Mouse (Mus musculus) heart, embryonic 10.5 days (tissue): ENCODE data around the gene Golm1. TPM values are rescaled to one million over a fixed set of nuclear protein-coding genes. Genes with fewer than 3 reads are reported as not detected.
"Not testable (repeated sequence)": the region's sequence is repeated elsewhere in the genome, so short reads cannot be mapped to it uniquely, and the experiment has no call there.

Experiments
- DNase-seq: peaks from one replicate; pipeline ENCODE4 v3.0.0-alpha.2; 2017; ENCODE audit warnings: low spot score
- H3K27ac ChIP-seq: fragments of 300-500 bp; sonication (generic); 2 replicates; pipeline ENCODE4 v1.5.1; 2016; ENCODE audit warnings: mild to moderate bottlenecking
- H3K27me3 ChIP-seq: fragments of 300-500 bp; sonication (generic); 2 replicates; pipeline ENCODE4 v1.6.1; 2016; ENCODE audit warnings: mild to moderate bottlenecking; ENCODE audit not compliant: poor library complexity, insufficient read depth, severe bottlenecking
- H3K36me3 ChIP-seq: fragments of 300-500 bp; sonication (generic); 2 replicates; pipeline ENCODE4 v1.6.1; 2016; ENCODE audit warnings: mild to moderate bottlenecking, moderate library complexity
- H3K4me1 ChIP-seq: fragments of 300-500 bp; sonication (generic); 2 replicates; pipeline ENCODE4 v1.6.1; 2016; ENCODE audit warnings: mild to moderate bottlenecking
- H3K4me3 ChIP-seq: fragments of 300-500 bp; sonication (generic); 2 replicates; pipeline ENCODE4 v1.5.1; 2016; ENCODE audit warnings: mild to moderate bottlenecking, moderate library complexity
- H3K9me3 ChIP-seq: fragments of 300-500 bp; sonication (generic); 2 replicates; pipeline ENCODE4 v1.6.1; 2016; ENCODE audit warnings: mild to moderate bottlenecking, moderate library complexity
- WGBS: fragments of 180-500 bp; shearing (Covaris S2); methylation state at CpG from one replicate; pipeline ENCODE4 v1.1.7; 2016; 5-methylcytosine and 5-hydroxymethylcytosine counted together
- polyA plus RNA-seq: library from polyadenylated mRNA; unstranded; fragments of >200 nt; fragmentation: Nextera tagmentation; extraction: Ambion mirVana; gene quantifications from 2 replicates; pipeline ENCODE4 v1.2.1, GENCODE M21; 2016

Gene Golm1
- 72.4 and 74.5 TPM in 2 replicates for polyA plus RNA-seq

- Histone ChIP-seq H3K27ac (peak within 1 kb of the TSS; percentile 95), H3K36me3 (no peaks in the 10 kb centered on the region)
- WGBS: 1% methylated on average over 41 of the region's 61 CpGs
Measured at GRCm38 (mm10) chr13:59675151-59676011, at the start of gene Golm1. Gene Golm1, minus strand, starts transcription at chr13:59675811.

DNA sequence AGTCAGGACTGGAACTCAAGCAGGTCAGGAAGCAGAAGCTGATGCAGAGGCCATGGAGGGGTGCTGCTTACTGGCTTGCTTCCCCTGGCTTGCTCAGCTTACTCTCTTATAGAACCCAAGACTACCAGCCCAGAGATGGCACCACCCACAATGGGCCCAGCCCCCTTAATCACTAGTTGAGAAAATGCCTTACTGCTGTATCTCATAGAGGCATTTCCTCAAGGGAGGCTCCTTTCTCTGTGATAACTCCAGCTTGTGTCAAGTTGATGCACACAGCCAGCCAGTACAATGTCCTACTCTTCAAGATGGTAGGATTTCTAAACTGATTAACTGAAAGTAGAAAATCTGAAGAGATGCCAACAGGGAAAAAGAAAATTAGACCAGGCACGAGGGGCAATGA lies 46.5 kb upstream of the Golm1 start:
- H3K27ac ChIP-seq, H3K36me3 ChIP-seq, H3K4me3 ChIP-seq, H3K9me3 ChIP-seq, DNase-seq: not testable (repeated sequence)
- 80% methylated on average over 1 of the region's 1 CpGs for WGBS
- Histone ChIP-seq H3K27me3 (peaks cover 25% of the 10 kb centered on the region), H3K4me1 (peaks cover 19% of the 10 kb centered on the region)

More at GRCm38 (mm10) chr13:59675151-59676011, at the start of gene Golm1:
- peak; percentile 84 for DNase-seq
- Histone ChIP-seq H3K4me3 (peak within 1 kb of the TSS; percentile 84), H3K4me1 (peaks cover 20% of the 10 kb centered on the region), H3K9me3 (no peaks in the 10 kb centered on the region), H3K27me3 (no peaks in the 10 kb centered on the region)

DNA sequence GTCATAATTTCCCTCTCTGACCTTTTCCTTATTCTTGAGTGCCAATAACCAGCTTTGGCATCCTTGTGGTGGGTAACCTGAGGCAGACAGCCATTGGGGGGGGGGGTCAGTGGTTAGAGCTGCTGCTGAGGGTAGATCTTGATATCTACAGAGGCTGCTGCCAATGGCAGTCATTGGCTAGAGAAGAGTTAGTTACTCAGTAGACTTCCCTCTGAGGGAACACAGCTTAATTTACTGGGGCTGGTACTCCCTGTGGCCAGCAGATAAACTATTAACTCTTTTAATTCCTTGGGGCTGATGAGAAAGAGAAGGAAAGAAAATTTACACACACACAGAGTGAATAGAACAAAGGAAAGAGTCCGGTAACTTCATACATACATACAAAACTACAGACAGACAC lies 43.9 kb upstream of the Golm1 start:
- 91% methylated on average over 1 of the region's 1 CpGs for WGBS
- Histone ChIP-seq H3K4me3 (no peak overlapping the region), H3K36me3 (no peaks in the 10 kb centered on the region), H3K4me1 (0 out of 2 replicates have a peak, but pooled peaks cover 9% of the 10 kb centered on the region), H3K27me3 (peaks cover 13% of the 10 kb centered on the region; the same call in 1 of the 2 replicates), H3K9me3 (no peaks in the 10 kb centered on the region), H3K27ac (no peak overlapping the region)
- DNase-seq: no peak

- not testable (repeated sequence) for DNase-seq, H3K4me3 ChIP-seq, H3K9me3 ChIP-seq, H3K4me1 ChIP-seq, H3K27ac ChIP-seq, H3K36me3 ChIP-seq
- WGBS: 30% methylated on average over 6 of the region's 6 CpGs
- H3K27me3 ChIP-seq: peaks cover 16% of the 10 kb centered on the region; the same call in 1 of the 2 replicates
Measured at GRCm38 (mm10) chr13:59718857-59719440, 43.3 kb upstream of the Golm1 start.

GRCm38 (mm10) chr13:59713710-59714109 lies 38.1 kb upstream of the Golm1 start:
- 36% methylated on average over 3 of the region's 3 CpGs for WGBS
- no peaks in the 10 kb centered on the region for H3K9me3 ChIP-seq
- no peaks in the 10 kb centered on the region for H3K36me3 ChIP-seq
- DNase-seq: no peak
- no peaks in the 10 kb centered on the region for H3K4me1 ChIP-seq
- no peak overlapping the region for H3K27ac ChIP-seq
- H3K4me3 ChIP-seq: no peak overlapping the region
- H3K27me3 ChIP-seq: peaks cover 24% of the 10 kb centered on the region

DNA sequence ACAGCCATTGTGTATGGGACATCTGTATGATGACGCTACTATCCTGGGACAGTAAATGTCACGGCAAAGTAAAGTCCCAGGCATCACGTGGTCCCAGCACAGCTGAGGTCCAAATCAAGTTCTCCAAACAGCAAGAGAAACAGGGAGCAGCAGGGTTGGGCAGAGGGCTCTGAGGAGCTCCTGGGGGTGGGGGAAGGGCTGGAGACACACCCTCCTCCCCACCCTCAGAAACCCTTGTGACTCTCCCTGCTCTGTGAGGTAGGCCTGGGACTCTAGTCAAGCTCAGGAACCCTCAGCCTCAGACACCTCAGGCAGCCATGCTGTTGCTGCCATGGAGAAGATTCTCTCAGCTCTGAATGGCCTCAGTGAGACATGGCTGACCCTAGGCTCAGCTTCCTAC lies 36.4 kb upstream of the Golm1 start, which contains the start of gene Spata31d1b:
Gene Spata31d1b (plus strand): TSS at position 301 of the 400 bp plus-strand sequence.
- H3K27me3 ChIP-seq: peaks cover 20% of the 10 kb centered on the region
- H3K9me3 ChIP-seq, H3K4me3 ChIP-seq, DNase-seq, H3K27ac ChIP-seq, H3K36me3 ChIP-seq, H3K4me1 ChIP-seq: not testable (repeated sequence)
- WGBS: 66% methylated on average over 3 of the region's 3 CpGs

- Histone ChIP-seq H3K9me3 (no peaks in the 10 kb centered on the region), H3K4me1 (no peaks in the 10 kb centered on the region), H3K36me3 (no peaks in the 10 kb centered on the region), H3K4me3 (no peak within 1 kb of the TSS), H3K27ac (no peak within 1 kb of the TSS), H3K27me3 (peaks cover 19% of the 10 kb centered on the region)
- no peak for DNase-seq
- WGBS: 78% methylated on average over 15 of the region's 15 CpGs
Measured at GRCm38 (mm10) chr13:59710230-59710629, 34.6 kb upstream of the Golm1 start, which contains the start of gene Spata31d1a. Gene Spata31d1a, minus strand, starts transcription at chr13:59710330.

DNA sequence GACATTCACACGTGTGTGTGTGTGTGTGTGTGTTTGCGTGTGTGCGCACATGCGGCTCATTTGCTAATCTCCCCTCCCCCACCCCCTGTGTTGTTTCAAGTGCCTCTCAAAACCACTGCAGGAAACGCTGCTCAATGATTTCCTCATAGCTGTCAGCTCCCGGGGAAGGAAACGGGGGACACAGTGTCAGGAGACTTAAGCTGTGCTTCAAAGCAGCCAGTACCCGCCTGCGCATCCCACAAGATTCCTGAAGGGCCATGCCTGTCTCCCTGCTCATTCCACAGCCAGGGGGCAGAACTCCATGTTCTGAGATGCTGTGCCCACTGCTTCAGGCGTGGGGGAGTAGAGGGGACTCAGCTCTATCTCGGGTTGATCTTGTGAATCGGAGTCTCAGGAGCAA lies 29.0 kb upstream of the Golm1 start:
- peaks cover 14% of the 10 kb centered on the region for H3K4me1 ChIP-seq
- H3K4me3 ChIP-seq: no peak overlapping the region
- peak overlapping the region; percentile 7; the same call in 1 of the 2 replicates for H3K27ac ChIP-seq
- no peak for DNase-seq
- peaks cover 17% of the 10 kb centered on the region; the same call in 1 of the 2 replicates for H3K27me3 ChIP-seq
- H3K36me3 ChIP-seq: no peaks in the 10 kb centered on the region
- H3K9me3 ChIP-seq: no peaks in the 10 kb centered on the region
- 43% methylated on average over 12 of the region's 12 CpGs for whole genome bisulfite sequencing

DNA sequence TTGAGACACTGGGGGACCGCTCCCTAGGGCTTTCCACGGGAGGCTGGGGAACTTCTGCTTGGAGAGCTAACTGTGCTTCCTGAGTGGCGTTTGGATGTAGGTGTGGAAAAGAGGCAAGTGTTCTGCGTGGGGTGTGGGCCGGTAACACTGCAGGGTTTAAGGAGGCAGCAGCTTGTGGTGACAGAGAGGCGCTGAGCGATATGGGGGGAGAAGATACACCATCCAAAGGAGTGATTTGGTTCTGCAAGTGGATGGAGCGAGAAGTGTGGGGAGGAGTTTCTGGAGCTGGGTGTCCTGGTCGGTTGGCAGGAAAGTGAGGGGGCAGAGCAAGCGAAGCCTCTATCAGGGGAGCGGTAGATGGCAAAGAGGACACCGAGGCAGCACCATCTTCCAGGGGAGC lies 27.9 kb upstream of the Golm1 start:
- 0 out of 2 replicates have a peak overlapping the region, but pooled peaks have one; percentile 7 for H3K27ac ChIP-seq
- 77% methylated on average over 12 of the region's 12 CpGs for WGBS
- no peak overlapping the region for H3K4me3 ChIP-seq
- H3K4me1 ChIP-seq: peaks cover 14% of the 10 kb centered on the region
- no peaks in the 10 kb centered on the region for H3K36me3 ChIP-seq
- no peak for DNase-seq
- peaks cover 17% of the 10 kb centered on the region; the same call in 1 of the 2 replicates for H3K27me3 ChIP-seq
- no peaks in the 10 kb centered on the region for H3K9me3 ChIP-seq

GRCm38 (mm10) chr13:59700137-59700536 lies 24.5 kb upstream of the Golm1 start:
- 54% methylated on average over 1 of the region's 1 CpGs for WGBS
- not testable (repeated sequence) for H3K4me3 ChIP-seq, DNase-seq, H3K36me3 ChIP-seq, H3K27ac ChIP-seq, H3K9me3 ChIP-seq
- Histone ChIP-seq H3K27me3 (peaks cover 17% of the 10 kb centered on the region; the same call in 1 of the 2 replicates), H3K4me1 (peaks cover 14% of the 10 kb centered on the region)

GRCm38 (mm10) chr13:59699131-59699530 lies 23.5 kb upstream of the Golm1 start:
- peaks cover 17% of the 10 kb centered on the region; the same call in 1 of the 2 replicates for H3K27me3 ChIP-seq

GRCm38 (mm10) chr13:59695781-59696180 lies 20.2 kb upstream of the Golm1 start:
- no peak for DNase-seq
- no peaks in the 10 kb centered on the region for H3K36me3 ChIP-seq
- 89% methylated on average over 7 of the region's 7 CpGs for WGBS
- H3K4me3 ChIP-seq: no peak overlapping the region
- H3K27me3 ChIP-seq: no peaks in the 10 kb centered on the region
- H3K27ac ChIP-seq: no peak overlapping the region
- no peaks in the 10 kb centered on the region for H3K9me3 ChIP-seq
- no peaks in the 10 kb centered on the region for H3K4me1 ChIP-seq

More at GRCm38 (mm10) chr13:59699131-59699530, 23.5 kb upstream of the Golm1 start:
- Histone ChIP-seq H3K27ac (no peak overlapping the region), H3K36me3 (no peaks in the 10 kb centered on the region), H3K4me1 (peaks cover 7% of the 10 kb centered on the region), H3K4me3 (no peak overlapping the region), H3K9me3 (no peaks in the 10 kb centered on the region)
- 87% methylated on average over 8 of the region's 8 CpGs for WGBS
- DNase-seq: no peak

GRCm38 (mm10) chr13:59694008-59694407 lies 18.4 kb upstream of the Golm1 start, which contains the start of gene 4921517D22Rik:
Gene 4921517D22Rik, minus strand, starts transcription at chr13:59694108.
- H3K9me3 ChIP-seq: no peaks in the 10 kb centered on the region
- no peaks in the 10 kb centered on the region for H3K4me1 ChIP-seq
- no peak within 1 kb of the TSS for H3K27ac ChIP-seq
- DNase-seq: no peak
- H3K4me3 ChIP-seq: no peak within 1 kb of the TSS
- no peaks in the 10 kb centered on the region for H3K27me3 ChIP-seq
- WGBS: 80% methylated on average over 3 of the region's 3 CpGs
- no peaks in the 10 kb centered on the region for H3K36me3 ChIP-seq
